Mouse (Mus musculus) embryonic facial prominence, embryonic 11.5 days (tissue): ENCODE data around the gene Vdac2. TPM values are rescaled to one million over a fixed set of nuclear protein-coding genes. Genes with fewer than 3 reads are reported as not detected.

Experiments
- ATAC-seq: fragments of 200-750 bp; cut with Nextera tagmentation; replicated peaks from 2 replicates; pipeline ENCODE4 v1.8.0; 2017; ENCODE audit warnings: low read depth; ENCODE audit not compliant: insufficient number of reproducible peaks, low FRiP score, low TSS enrichment
- DNase-seq: peaks from one replicate; pipeline ENCODE4 v3.0.0-alpha.2; 2015; ENCODE audit warnings: low spot score
- H3K27ac ChIP-seq: fragments of 300-500 bp; sonication (generic); replicated peaks from 2 replicates; pipeline ENCODE4 v1.5.1; 2014; ENCODE audit warnings: mild to moderate bottlenecking, low read depth, low read length, control low read depth
- H3K27me3 ChIP-seq: fragments of 300-500 bp; sonication (generic); 2 replicates; pipeline ENCODE4 v1.6.1; 2014; ENCODE audit warnings: mild to moderate bottlenecking, low read length, moderate library complexity, mixed read lengths; ENCODE audit not compliant: control insufficient read depth, insufficient read depth
- H3K36me3 ChIP-seq: fragments of 300-500 bp; sonication (generic); replicated peaks from 2 replicates; pipeline ENCODE4 v1.6.1; 2014; ENCODE audit warnings: low read depth, mild to moderate bottlenecking, low read length, moderate library complexity, mixed read lengths; ENCODE audit not compliant: control insufficient read depth, insufficient read depth
- H3K4me1 ChIP-seq: fragments of 300-500 bp; sonication (generic); 2 replicates; pipeline ENCODE4 v1.6.1; 2014; ENCODE audit warnings: low read length, mixed read lengths; ENCODE audit not compliant: control insufficient read depth, insufficient read depth
- H3K4me2 ChIP-seq: fragments of 300-500 bp; sonication (generic); 2 replicates; pipeline ENCODE4 v1.6.1; 2014; ENCODE audit warnings: low read depth, mild to moderate bottlenecking, control low read depth, low read length, moderate library complexity
- H3K4me3 ChIP-seq: fragments of 300-500 bp; sonication (generic); 2 replicates; pipeline ENCODE4 v1.5.1; 2014; ENCODE audit warnings: low read depth, low read length, control low read depth
- H3K9ac ChIP-seq: fragments of 300-500 bp; sonication (generic); replicated peaks from 2 replicates; pipeline ENCODE4 v1.6.1; 2014; ENCODE audit warnings: mild to moderate bottlenecking, control low read depth, low read length
- H3K9me3 ChIP-seq: fragments of 300-500 bp; sonication (generic); replicated peaks from 2 replicates; pipeline ENCODE4 v1.6.1; 2016; ENCODE audit warnings: mild to moderate bottlenecking, low read length, inconsistent platforms, mixed read lengths; ENCODE audit not compliant: control insufficient read depth
- WGBS: fragments of 180-500 bp; shearing (Covaris S2); extraction: QIAGEN DNeasy Blood & Tissue Kit; methylation state at CpG from one replicate; pipeline ENCODE4 v1.1.7; 2014; 5-methylcytosine and 5-hydroxymethylcytosine counted together
- polyA plus RNA-seq: library from polyadenylated mRNA; unstranded; fragments of >200 nt; fragmentation: Nextera tagmentation; extraction: Ambion mirVana; gene quantifications from 2 replicates; pipeline ENCODE4 v1.2.1, GENCODE M21; 2014

Gene Vdac2
- polyA plus RNA-seq, 1 experiment from 2014 or later, result 310 TPM

DNA sequence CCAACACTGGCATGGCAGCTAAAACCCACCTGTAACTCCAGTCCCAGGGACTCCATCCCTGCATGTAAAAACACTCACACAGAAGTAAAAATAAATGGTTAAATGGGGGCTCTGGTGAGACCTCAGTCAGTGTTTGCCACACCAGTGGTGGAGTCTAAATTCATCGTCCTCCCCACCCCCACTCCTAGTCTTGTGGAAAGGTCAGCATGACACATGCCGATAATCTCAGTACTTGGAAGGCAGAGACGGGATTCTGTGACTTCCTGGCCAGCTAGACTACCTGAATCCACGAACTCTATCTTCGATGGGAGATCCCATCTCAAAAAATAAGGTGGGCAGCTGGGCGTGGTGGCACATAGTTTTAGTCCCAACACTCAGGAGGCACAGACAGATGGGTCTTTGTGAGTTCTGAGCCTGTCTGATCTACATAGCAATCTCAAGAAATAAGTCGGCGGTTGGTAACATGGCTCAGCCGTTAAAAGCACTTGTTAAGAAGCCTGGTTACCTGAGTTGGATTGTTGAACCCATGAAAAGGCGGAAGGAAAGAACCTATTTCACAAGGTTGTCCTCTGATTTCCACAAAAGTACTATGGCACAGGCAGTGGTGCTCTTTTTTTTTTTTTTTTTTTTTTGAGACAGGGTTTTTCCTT lies 13.2 kb upstream of the Vdac2 start:
- no peak for ATAC-seq
- Histone ChIP-seq H3K4me2 (no peak overlapping the region), H3K4me1 (no peaks in the 10 kb centered on the region), H3K4me3 (no peak overlapping the region), H3K9me3 (no peaks in the 10 kb centered on the region), H3K27me3 (no peaks in the 10 kb centered on the region), H3K9ac (no peak overlapping the region), H3K27ac (no peak overlapping the region), H3K36me3 (no peaks in the 10 kb centered on the region)
- no peak for DNase-seq
- WGBS, result 82% methylated on average over 10 of the region's 10 CpGs

DNA sequence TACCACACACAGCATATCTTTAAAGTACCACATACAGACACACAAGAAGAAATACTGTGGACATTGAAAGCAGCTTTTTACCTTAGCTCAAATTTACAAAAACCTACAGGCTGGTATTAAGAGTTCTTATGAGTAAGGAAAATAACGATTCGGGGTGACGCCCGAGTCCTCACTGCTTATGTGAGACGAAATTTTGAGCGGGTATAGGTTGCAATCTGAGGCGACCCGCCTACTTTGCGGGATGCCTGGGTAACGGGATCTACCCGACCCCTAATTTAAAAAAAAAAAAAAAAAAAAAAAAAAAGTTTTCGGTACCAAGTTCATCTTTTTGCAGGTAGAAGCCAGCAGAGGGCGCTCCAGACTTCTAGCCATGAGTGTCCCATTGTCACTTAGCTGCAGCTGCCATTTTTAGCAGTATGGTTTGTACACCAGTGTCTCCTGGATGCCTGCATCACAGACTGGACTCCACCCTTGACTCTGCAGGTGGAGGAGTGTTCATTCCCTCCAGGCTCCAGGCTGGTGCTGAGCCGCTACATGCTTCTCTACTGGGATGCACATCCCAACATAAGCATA lies 12.4 kb upstream of the Vdac2 start:
- H3K4me1 ChIP-seq, result no peaks in the 10 kb centered on the region
- 23% methylated on average over 14 of the region's 14 CpGs for WGBS
- DNase-seq, result peak; percentile 78
- no peak overlapping the region for H3K9ac ChIP-seq
- H3K4me2 ChIP-seq, result no peak overlapping the region
- H3K27ac ChIP-seq, result no peak overlapping the region
- no peaks in the 10 kb centered on the region for H3K36me3 ChIP-seq
- H3K4me3 ChIP-seq, result no peak overlapping the region
- H3K9me3 ChIP-seq, result no peaks in the 10 kb centered on the region
- no peak for ATAC-seq
- no peaks in the 10 kb centered on the region for H3K27me3 ChIP-seq

DNA sequence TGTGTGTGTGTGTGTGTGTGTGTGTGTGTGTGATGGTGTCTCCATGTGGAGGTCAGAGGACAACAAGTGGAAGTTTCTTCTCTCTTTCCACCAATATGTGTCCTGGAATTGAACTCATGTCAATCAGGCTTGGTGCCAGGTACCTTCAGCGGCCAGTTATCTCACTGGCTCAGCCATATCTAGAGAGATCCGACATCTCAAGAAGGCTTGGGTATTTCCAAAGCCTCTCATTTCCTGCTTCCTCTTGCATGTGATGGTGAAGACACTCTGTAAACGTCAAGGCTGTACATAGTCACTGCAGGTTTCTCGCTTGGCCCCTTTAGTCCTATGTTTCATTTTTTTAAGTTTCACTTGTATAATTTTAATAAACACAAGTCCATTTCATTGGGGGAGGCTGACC lies 11.8 kb upstream of the Vdac2 start:
- ATAC-seq (no peak), DNase-seq (no peak)
- H3K9ac ChIP-seq, result no peak overlapping the region
- no peaks in the 10 kb centered on the region for H3K9me3 ChIP-seq
- H3K27me3 ChIP-seq, result no peaks in the 10 kb centered on the region
- no peak overlapping the region for H3K4me2 ChIP-seq
- no peaks in the 10 kb centered on the region for H3K4me1 ChIP-seq
- no peak overlapping the region for H3K27ac ChIP-seq
- H3K4me3 ChIP-seq, result no peak overlapping the region
- WGBS, result 87% methylated on average over 4 of the region's 4 CpGs
- no peaks in the 10 kb centered on the region for H3K36me3 ChIP-seq

DNA sequence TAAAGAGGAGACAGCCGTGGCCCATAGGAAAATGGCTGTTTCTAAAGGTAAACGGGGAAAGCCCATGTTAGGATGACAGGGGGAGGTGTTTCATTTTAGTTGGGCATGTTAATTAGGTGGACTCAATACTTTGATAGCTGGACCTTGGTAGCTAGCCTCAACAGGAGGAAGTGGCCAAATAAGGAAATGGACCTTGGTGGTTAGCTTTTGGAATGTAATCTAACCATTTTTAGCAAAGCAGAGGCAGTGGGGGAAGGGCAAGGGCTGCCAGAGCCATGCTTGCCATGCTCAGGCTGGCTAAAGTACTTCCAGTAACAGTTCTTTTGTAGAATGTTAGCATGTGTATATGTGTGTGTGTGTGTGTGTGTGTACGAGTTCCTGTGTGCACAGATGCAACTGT lies 11.2 kb upstream of the Vdac2 start:
- ATAC-seq, result no peak
- DNase-seq, result no peak
- no peaks in the 10 kb centered on the region for H3K27me3 ChIP-seq
- WGBS, result 88% methylated on average over 3 of the region's 3 CpGs
- H3K9me3 ChIP-seq, result no peaks in the 10 kb centered on the region
- no peak overlapping the region for H3K9ac ChIP-seq
- no peak overlapping the region for H3K4me2 ChIP-seq
- no peaks in the 10 kb centered on the region for H3K4me1 ChIP-seq
- H3K36me3 ChIP-seq, result no peaks in the 10 kb centered on the region
- no peak overlapping the region for H3K27ac ChIP-seq
- no peak overlapping the region for H3K4me3 ChIP-seq

DNA sequence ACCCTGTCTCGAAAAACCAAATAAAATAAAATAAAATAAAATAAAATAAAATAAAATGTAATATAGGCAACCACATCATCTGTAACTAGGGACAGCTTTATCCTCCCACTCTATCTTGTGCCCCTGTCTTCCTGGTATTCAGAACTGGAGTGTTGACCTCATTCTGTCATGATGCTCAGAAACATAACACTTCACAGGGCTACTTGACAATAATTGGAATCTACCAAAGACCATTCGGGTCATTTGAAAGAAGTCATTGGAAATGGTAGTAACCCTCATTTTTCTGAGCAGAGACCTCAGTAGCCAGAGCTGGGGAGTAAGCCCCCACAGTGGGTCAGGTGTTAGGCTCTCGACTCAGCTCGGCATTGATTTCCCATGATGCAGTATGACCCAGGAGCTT lies 10.4 kb upstream of the Vdac2 start:
- no peaks in the 10 kb centered on the region for H3K4me1 ChIP-seq
- no peaks in the 10 kb centered on the region for H3K9me3 ChIP-seq
- H3K4me2 ChIP-seq, result no peak overlapping the region
- no peak for ATAC-seq
- H3K36me3 ChIP-seq, result no peaks in the 10 kb centered on the region
- no peak overlapping the region for H3K4me3 ChIP-seq
- WGBS, result 90% methylated on average over 4 of the region's 4 CpGs
- H3K9ac ChIP-seq, result no peak overlapping the region
- no peak overlapping the region for H3K27ac ChIP-seq
- H3K27me3 ChIP-seq, result no peaks in the 10 kb centered on the region
- no peak for DNase-seq

DNA sequence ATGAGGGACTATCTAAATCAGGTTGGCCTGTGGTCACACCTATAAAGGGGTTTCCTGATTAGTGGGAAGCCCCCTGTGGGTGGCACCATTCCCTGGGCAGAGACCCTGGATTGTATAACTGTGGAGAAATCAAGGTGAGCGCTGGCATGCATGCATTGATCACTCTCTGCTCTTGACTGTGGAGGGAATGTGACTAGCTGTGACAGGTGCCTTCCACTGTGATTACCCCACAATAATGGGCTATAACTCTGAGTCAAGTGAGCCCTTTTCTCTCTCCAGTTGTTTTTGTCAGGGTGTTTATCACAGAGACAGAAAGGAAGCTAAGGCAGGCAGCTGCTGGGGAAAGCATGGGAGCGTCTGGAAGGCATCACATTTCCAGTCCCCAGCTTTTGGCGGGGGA lies 8.8 kb upstream of the Vdac2 start:
- WGBS, result 58% methylated on average over 3 of the region's 3 CpGs
- no peak overlapping the region for H3K9ac ChIP-seq

DNA sequence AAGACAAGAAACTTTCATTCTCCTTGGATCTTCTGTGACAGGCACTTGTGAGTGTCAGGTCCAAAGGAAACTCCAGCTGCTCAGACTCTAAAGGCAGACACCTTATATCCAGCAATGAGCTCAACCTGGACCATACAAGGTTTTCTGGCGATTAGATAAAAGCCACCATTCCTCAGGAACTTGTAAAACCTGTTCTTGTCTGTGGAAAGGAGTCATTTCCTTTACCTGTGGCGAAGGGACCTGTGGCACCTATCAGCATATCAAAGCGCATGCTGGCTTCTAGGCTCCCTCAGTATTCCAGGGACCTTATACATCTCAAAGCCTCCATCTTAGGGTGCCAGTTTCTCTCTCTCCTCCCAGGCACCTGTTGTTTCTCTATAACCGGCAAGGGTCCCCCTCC lies 7.6 kb upstream of the Vdac2 start:
- no peak for ATAC-seq

More for the DNA sequence above, 8.8 kb upstream of the Vdac2 start:
- no peaks in the 10 kb centered on the region for H3K4me1 ChIP-seq
- ATAC-seq (no peak), DNase-seq (no peak)
- H3K4me2 ChIP-seq, result no peak overlapping the region
- H3K4me3 ChIP-seq, result no peak overlapping the region
- H3K27me3 ChIP-seq, result no peaks in the 10 kb centered on the region
- no peaks in the 10 kb centered on the region for H3K36me3 ChIP-seq
- no peaks in the 10 kb centered on the region for H3K9me3 ChIP-seq
- H3K27ac ChIP-seq, result no peak overlapping the region

DNA sequence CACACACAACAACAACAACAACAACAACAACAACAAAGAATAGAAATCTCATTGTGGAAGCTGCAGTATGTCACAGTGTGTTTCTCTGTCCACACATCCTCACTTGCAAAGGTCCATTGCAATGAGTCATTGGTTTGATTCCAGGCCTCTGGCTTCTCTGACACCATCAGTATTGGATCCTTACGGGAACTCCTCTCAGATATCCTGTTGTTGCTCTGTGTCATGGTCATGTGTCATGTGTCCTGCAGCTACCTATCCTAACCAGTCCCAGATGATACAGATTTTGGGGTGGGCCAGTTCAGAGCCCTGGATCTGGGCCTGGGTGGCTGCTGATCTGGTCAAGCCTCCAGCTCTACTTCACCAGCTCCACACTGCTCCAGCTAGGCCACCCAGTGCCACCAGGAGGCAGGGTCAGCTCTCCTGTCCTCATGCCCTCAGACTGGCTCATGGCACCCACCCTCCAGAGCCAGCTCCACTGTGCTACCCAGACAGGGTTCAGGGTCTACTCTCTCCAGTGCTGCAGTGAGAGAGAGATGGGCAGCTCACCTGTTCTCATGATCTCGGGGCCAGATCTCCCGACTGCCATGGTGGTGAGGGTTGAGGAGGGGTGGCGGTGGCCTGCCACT lies 4.0 kb upstream of the Vdac2 start:
- no peaks in the 10 kb centered on the region for H3K9me3 ChIP-seq
- 96% methylated on average over 4 of the region's 4 CpGs for WGBS

More for the DNA sequence above, 7.6 kb upstream of the Vdac2 start:
- no peak overlapping the region for H3K4me3 ChIP-seq
- no peak overlapping the region for H3K27ac ChIP-seq
- H3K27me3 ChIP-seq, result no peaks in the 10 kb centered on the region
- H3K9ac ChIP-seq, result no peak overlapping the region
- no peak for DNase-seq
- no peak overlapping the region for H3K4me2 ChIP-seq
- 37% methylated on average over 4 of the region's 4 CpGs for WGBS
- no peaks in the 10 kb centered on the region for H3K4me1 ChIP-seq
- H3K9me3 ChIP-seq, result no peaks in the 10 kb centered on the region
- no peaks in the 10 kb centered on the region for H3K36me3 ChIP-seq

More for the DNA sequence above, 4.0 kb upstream of the Vdac2 start:
- no peak overlapping the region for H3K9ac ChIP-seq
- H3K4me3 ChIP-seq, result no peak overlapping the region
- no peaks in the 10 kb centered on the region for H3K4me1 ChIP-seq
- H3K27me3 ChIP-seq, result no peaks in the 10 kb centered on the region
- H3K36me3 ChIP-seq, result no peaks in the 10 kb centered on the region
- ATAC-seq (no peak), DNase-seq (no peak)
- H3K4me2 ChIP-seq, result no peak overlapping the region
- H3K27ac ChIP-seq, result no peak overlapping the region
